Mouse (Mus musculus) embryonic facial prominence, embryonic 14.5 days (tissue): ENCODE measurements around the gene Trpc4ap. TPM values are rescaled to one million over a fixed set of nuclear protein-coding genes. Genes with fewer than 3 reads are reported as not detected.
"Not testable (repeated sequence)": the region's sequence is repeated elsewhere in the genome, so short reads cannot be mapped to it uniquely, and the experiment has no call there.

Experiments
- ATAC-seq: fragments of 200-750 bp; cut with Nextera tagmentation; 2 replicates; pipeline ENCODE4 v1.8.0; 2017; ENCODE audit warnings: low read depth, moderate number of reproducible peaks, moderate TSS enrichment
- DNase-seq: peaks from one replicate; pipeline ENCODE4 v3.0.0-alpha.2; 2015; ENCODE audit warnings: low spot score
- H3K27ac ChIP-seq: fragments of 300-500 bp; sonication (generic); replicated peaks from 2 replicates; pipeline ENCODE4 v1.5.1; 2014; ENCODE audit warnings: low read depth, mild to moderate bottlenecking, low read length, moderate library complexity
- H3K27me3 ChIP-seq: fragments of 300-500 bp; sonication (generic); replicated peaks from 2 replicates; pipeline ENCODE4 v1.6.1; 2014; ENCODE audit warnings: low read length; ENCODE audit not compliant: control insufficient read depth, insufficient read depth
- H3K36me3 ChIP-seq: fragments of 300-500 bp; sonication (generic); 2 replicates; pipeline ENCODE4 v1.6.1; 2014; ENCODE audit warnings: low read length, mixed read lengths; ENCODE audit not compliant: control insufficient read depth, insufficient read depth
- H3K4me1 ChIP-seq: fragments of 300-500 bp; sonication (generic); 2 replicates; pipeline ENCODE4 v1.6.1; 2014; ENCODE audit warnings: antibody characterized with exemption, low read length; ENCODE audit not compliant: control insufficient read depth, insufficient read depth
- H3K4me2 ChIP-seq: fragments of 300-500 bp; sonication (generic); 2 replicates; pipeline ENCODE4 v1.6.1; 2014; ENCODE audit warnings: low read depth, mild to moderate bottlenecking, low read length, moderate library complexity, mixed read lengths
- H3K4me3 ChIP-seq: fragments of 300-500 bp; sonication (generic); 2 replicates; pipeline ENCODE4 v1.5.1; 2014; ENCODE audit warnings: low read depth, mild to moderate bottlenecking, low read length
- H3K9ac ChIP-seq: fragments of 300-500 bp; sonication (generic); 2 replicates; pipeline ENCODE4 v1.6.1; 2014; ENCODE audit warnings: low read depth, mild to moderate bottlenecking, low read length, moderate library complexity, mixed read lengths
- H3K9me3 ChIP-seq: fragments of 300-500 bp; sonication (generic); 2 replicates; pipeline ENCODE4 v1.6.1; 2016; ENCODE audit warnings: low read length; ENCODE audit not compliant: control insufficient read depth
- WGBS: fragments of 180-500 bp; shearing (Covaris S2); extraction: QIAGEN DNeasy Blood & Tissue Kit; methylation state at CpG from one replicate; pipeline ENCODE4 v1.1.7; 2014; 5-methylcytosine and 5-hydroxymethylcytosine counted together
- polyA plus RNA-seq: library from polyadenylated mRNA; unstranded; fragments of >200 nt; fragmentation: Nextera tagmentation; extraction: Ambion mirVana; gene quantifications from 2 replicates; pipeline ENCODE4 v1.2.1, GENCODE M21; 2014

The Trpc4ap gene
- polyA plus RNA-seq, 1 experiment from 2014 or later: 131 TPM

DNA sequence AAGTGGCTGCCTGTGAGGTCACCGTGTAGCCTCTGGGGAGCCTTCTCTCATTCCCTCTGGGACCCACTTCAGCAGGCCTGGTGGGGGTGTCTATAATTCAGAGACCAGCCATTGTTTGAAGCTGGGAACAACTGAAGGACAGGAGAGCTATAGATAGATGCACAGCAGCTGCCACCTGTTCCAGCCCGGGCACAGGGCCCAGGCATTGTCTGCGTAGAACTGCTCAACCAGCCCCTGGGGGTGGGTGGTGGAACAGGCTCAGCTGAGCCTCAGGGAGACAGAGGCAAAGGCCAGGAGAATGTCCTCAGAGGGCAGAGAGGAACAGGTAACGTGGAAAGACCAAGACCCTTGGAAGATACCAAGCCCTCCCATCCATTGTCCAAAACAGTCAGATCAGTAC lies 85.8 kb downstream of the Trpc4ap start:
- 78% methylated on average over 4 of the region's 4 CpGs for WGBS
- H3K4me3 ChIP-seq: no peak overlapping the region
- H3K36me3 ChIP-seq: no peaks in the 10 kb centered on the region
- no peaks in the 10 kb centered on the region for H3K4me1 ChIP-seq
- no peak overlapping the region for H3K27ac ChIP-seq
- H3K27me3 ChIP-seq: no peaks in the 10 kb centered on the region
- ATAC-seq: peak; percentile 90
- H3K4me2 ChIP-seq: no peak overlapping the region
- no peaks in the 10 kb centered on the region for H3K9me3 ChIP-seq
- peak; percentile 61 for DNase-seq
- no peak overlapping the region for H3K9ac ChIP-seq

DNA sequence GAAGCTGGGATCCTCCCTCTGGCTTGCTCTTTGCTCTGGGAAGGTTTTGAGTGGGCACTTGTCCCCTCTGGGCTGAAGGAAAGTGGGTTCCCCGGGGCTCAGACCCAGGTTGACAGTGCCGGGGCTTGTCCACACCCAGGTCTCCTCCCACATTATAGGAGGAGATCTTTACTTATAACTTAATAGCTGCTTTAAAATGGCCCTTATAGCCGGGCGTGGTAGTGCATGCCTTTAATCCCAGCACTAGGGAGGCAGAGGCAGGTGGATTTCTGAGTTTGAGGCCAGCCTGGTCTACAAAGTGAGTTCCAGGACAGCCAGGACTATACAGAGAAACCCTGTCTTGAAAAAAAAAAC lies 87.0 kb downstream of the Trpc4ap start:
- not testable (repeated sequence) for ATAC-seq, H3K4me1 ChIP-seq, H3K27me3 ChIP-seq, H3K9me3 ChIP-seq, H3K27ac ChIP-seq, H3K4me2 ChIP-seq, H3K36me3 ChIP-seq, H3K4me3 ChIP-seq, H3K9ac ChIP-seq, DNase-seq
- WGBS: 71% methylated on average over 4 of the region's 4 CpGs

DNA sequence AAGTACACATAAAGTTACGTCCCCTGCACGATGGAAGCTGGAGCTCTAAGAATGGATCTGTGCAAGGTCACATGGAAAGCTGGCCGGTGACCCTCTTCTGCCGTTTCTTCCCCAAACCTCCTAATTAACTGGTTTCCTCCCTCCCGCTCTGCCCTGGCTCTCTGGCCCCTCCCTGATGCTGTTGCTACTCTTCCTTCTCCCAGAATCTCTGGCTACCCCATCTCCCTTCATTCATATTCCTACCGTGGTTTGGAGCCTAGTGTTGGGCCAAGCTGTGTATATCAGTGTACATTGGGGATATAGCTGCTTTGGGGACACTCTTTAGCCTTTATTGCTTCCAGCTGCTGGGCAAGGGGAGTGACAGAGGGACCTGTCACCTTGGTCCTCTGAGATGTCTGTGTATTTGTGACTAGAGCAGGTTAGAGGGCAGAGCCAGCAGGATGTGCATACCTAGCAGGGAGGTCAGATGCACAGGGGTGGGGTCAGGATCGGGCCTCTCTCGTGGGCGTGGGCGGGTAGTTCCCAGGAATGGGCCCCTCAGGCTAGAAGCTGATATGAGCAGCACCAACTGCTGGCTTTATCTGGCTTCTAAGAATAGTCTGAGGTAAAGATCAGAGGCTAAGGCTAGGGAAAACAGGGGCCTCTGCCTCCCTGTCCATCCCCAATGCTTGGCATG lies 87.5 kb downstream of the Trpc4ap start:
- no peaks in the 10 kb centered on the region for H3K27me3 ChIP-seq
- no peaks in the 10 kb centered on the region for H3K4me1 ChIP-seq
- no peak overlapping the region for H3K4me3 ChIP-seq
- 22% methylated on average over 8 of the region's 10 CpGs for WGBS
- ATAC-seq (no peak), DNase-seq (no peak)
- no peak overlapping the region for H3K4me2 ChIP-seq
- H3K36me3 ChIP-seq: no peaks in the 10 kb centered on the region
- no peaks in the 10 kb centered on the region for H3K9me3 ChIP-seq
- H3K27ac ChIP-seq: no peak overlapping the region
- H3K9ac ChIP-seq: no peak overlapping the region

DNA sequence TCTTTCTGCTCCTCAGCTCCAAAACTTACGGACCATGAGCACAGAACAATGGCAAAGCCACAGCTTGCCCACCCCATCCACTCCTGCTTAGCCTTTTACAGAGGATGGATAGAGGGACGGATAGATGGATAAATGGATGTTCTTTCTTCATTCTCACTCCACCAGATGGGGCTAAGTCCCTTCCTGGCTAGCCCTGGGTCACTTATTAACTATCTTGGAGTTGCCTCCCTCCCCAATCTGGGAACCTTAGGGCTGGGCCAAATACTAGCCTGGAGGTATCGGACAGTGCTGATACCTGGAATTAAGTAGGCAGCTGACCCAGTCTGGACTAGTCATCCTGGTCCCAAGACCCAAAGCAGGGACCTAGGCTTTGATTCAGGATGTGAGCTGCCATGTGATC lies 88.5 kb downstream of the Trpc4ap start:
- WGBS: 63% methylated on average over 3 of the region's 3 CpGs
- Histone ChIP-seq H3K27ac (no peak overlapping the region), H3K4me3 (no peak overlapping the region), H3K4me1 (no peaks in the 10 kb centered on the region), H3K36me3 (no peaks in the 10 kb centered on the region), H3K9ac (no peak overlapping the region), H3K4me2 (no peak overlapping the region), H3K9me3 (no peaks in the 10 kb centered on the region), H3K27me3 (no peaks in the 10 kb centered on the region)
- DNase-seq (no peak), ATAC-seq (no peak)

- no peak for ATAC-seq
- no peak for DNase-seq
These were observed 96.7 kb downstream of the Trpc4ap start for GRCm38 (mm10) chr2:155595516-155595915.

GRCm38 (mm10) chr2:155592854-155593283 lies 99.3 kb downstream of the Trpc4ap start:
- peaks cover 10% of the 10 kb centered on the region for H3K4me1 ChIP-seq
- no peaks in the 10 kb centered on the region for H3K27me3 ChIP-seq
- no peaks in the 10 kb centered on the region for H3K36me3 ChIP-seq
- H3K9me3 ChIP-seq: no peaks in the 10 kb centered on the region
- peak overlapping the region; percentile 72 for H3K4me3 ChIP-seq
- DNase-seq (no peak), ATAC-seq (no peak)
- peak overlapping the region; percentile 79 for H3K4me2 ChIP-seq
- H3K9ac ChIP-seq: peak overlapping the region; percentile 88
- no peak overlapping the region for H3K27ac ChIP-seq
- 0% methylated on average over 9 of the region's 9 CpGs for WGBS

More at GRCm38 (mm10) chr2:155595516-155595915, 96.7 kb downstream of the Trpc4ap start:
- H3K9me3 ChIP-seq: no peaks in the 10 kb centered on the region
- no peaks in the 10 kb centered on the region for H3K27me3 ChIP-seq
- 74% methylated on average over 6 of the region's 6 CpGs for WGBS
- no peak overlapping the region for H3K9ac ChIP-seq
- no peak overlapping the region for H3K27ac ChIP-seq
- no peaks in the 10 kb centered on the region for H3K36me3 ChIP-seq
- no peak overlapping the region for H3K4me2 ChIP-seq
- H3K4me1 ChIP-seq: peaks cover 10% of the 10 kb centered on the region
- H3K4me3 ChIP-seq: no peak overlapping the region

DNA sequence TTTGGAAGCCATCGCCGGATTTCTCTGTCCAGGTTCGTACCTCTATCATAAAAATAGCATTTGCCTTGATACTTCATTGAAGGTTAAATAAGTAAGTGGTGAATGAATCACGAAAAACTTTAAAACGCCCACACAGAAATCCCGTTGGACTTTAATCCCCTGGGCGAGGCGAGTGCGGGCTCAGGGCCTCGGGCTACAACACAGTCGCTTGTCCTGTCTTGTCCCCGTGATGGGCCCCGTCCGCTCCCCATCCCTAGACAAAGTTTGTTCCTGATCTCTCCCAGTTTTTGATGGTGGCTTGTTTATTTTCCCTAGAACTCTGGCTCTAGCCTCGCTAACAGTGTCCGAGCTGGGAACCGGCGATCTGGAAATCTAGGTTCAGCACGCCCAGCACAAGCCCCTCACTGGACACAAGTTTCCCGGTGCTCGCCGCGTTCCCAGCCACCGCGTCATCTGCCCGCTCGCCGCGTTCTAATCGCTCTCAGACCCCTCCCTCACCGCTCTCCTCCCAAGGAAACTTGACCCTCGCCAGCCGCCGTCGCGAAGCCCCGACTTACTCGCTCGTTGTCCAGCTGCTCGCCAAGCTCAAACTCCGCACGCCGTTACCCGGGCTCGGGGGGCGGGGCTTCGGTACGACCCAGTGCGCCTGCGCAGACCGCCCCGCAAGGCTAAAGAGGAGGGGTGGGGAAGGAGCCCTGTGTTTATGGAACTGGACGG lies 99.9 kb downstream of the Trpc4ap start, which contains the start of gene Gss:
Gene Gss, minus strand, starts transcription at position 674 of the 717 bp plus-strand sequence.
- WGBS: 0% methylated on average over 38 of the region's 53 CpGs
- no peaks in the 10 kb centered on the region for H3K27me3 ChIP-seq
- H3K9me3 ChIP-seq: no peaks in the 10 kb centered on the region
- H3K4me1 ChIP-seq: peaks cover 10% of the 10 kb centered on the region
- DNase-seq (peak; percentile 98), ATAC-seq (peak; percentile 95)
- peak within 1 kb of the TSS; percentile 88 for H3K27ac ChIP-seq
- peak within 1 kb of the TSS; percentile 72 for H3K4me3 ChIP-seq
- H3K4me2 ChIP-seq: peak within 1 kb of the TSS; percentile 79
- no peaks in the 10 kb centered on the region for H3K36me3 ChIP-seq
- peak within 1 kb of the TSS; percentile 88 for H3K9ac ChIP-seq

GRCm38 (mm10) chr2:155591676-155592075 lies 100.5 kb downstream of the Trpc4ap start:
- H3K36me3 ChIP-seq: no peaks in the 10 kb centered on the region
- WGBS: 3% methylated on average over 6 of the region's 6 CpGs
- peak overlapping the region; percentile 88 for H3K9ac ChIP-seq
- peaks cover 10% of the 10 kb centered on the region for H3K4me1 ChIP-seq
- H3K4me3 ChIP-seq: peak overlapping the region; percentile 72
- DNase-seq (no peak), ATAC-seq (no peak)
- H3K27ac ChIP-seq: peak overlapping the region; percentile 88
- H3K27me3 ChIP-seq: no peaks in the 10 kb centered on the region
- H3K9me3 ChIP-seq: no peaks in the 10 kb centered on the region
- H3K4me2 ChIP-seq: peak overlapping the region; percentile 79
